Comparison of ENCODE assay signal across 11 mouse cellular contexts in the genomic region with DNA sequence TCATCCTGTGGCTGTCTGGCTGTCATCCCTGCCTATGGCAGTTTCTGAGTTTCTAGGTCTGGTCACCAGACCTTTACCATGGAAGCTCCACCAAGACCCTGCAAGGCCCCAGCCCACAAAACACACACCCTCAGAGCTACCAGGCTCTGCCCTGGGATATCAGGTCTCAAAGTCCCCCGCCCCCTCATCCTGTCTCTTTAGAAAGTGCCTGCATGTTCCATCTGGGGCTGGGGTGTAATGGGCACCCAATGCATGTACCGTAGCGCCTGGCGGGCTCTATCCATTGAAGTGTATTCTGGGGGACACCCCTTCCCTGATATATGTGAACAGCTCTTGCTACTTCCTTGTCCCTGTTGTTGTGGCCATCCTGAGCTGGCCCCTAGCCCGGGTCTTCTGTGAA. TPM values are rescaled to one million over a fixed set of nuclear protein-coding genes. Genes with fewer than 3 reads are reported as not detected.
A peak's percentile ranks its signal among the peaks of the same experiment; 100 is the strongest.
DNase-seq lines count a peak whose midpoint lies in the region; ATAC-seq and TF ChIP-seq lines count a peak whose summit lies in the region.
"Had no signal": no experiment of that assay in that cellular context is flagged by ENCODE, and none has a peak within 500 bp of the region (broad histone marks: within the 10 kb centered on the region; RNA-seq: fewer than 3 reads in every experiment).

No protein-coding gene starts in this region.

- no peak for TF ChIP-seq POLR2A in kidney, adult 2 months (IDR thresholded peaks at IDR 0.05; ENCODE audit: low read depth, low read length)

- WGBS in kidney, adult 2 months = 86% methylated on average over 5 of the region's 5 CpGs
- WGBS in embryonic facial prominence, embryonic 10.5 days = 80% methylated on average over 5 of the region's 5 CpGs
- 64% methylated on average over 5 of the region's 5 CpGs for WGBS in hindbrain, embryonic 13.5 days
- WGBS in midbrain, embryonic 16.5 days = 59% methylated on average over 5 of the region's 5 CpGs
- WGBS in liver, postnatal 0 days (ENCODE audit: insufficient replicate concordance) = 84% methylated on average over 5 of the region's 5 CpGs

- peaks cover 37% of the 10 kb centered on the region for H3K4me1 ChIP-seq in kidney, adult 2 months (ENCODE audit: control insufficient read depth, insufficient read depth, low read length)
- H3K4me1 ChIP-seq in embryonic facial prominence, embryonic 10.5 days = peaks cover 72% of the 10 kb centered on the region
- peaks cover 73% of the 10 kb centered on the region for H3K4me1 ChIP-seq in hindbrain, embryonic 13.5 days (replicated peaks)
- H3K4me1 ChIP-seq in midbrain, embryonic 16.5 days (ENCODE audit: control insufficient read depth, insufficient read depth, low read length) = peaks cover 26% of the 10 kb centered on the region
- peaks cover 21% of the 10 kb centered on the region for H3K4me1 ChIP-seq in liver, postnatal 0 days (ENCODE audit: insufficient read depth)

- no peaks in the 10 kb centered on the region for H3K27me3 ChIP-seq in kidney, adult 2 months (replicated peaks; ENCODE audit: control insufficient read depth, insufficient read depth, low read length)
- H3K27me3 ChIP-seq in embryonic facial prominence, embryonic 10.5 days (replicated peaks; ENCODE audit: low read depth, poor library complexity, severe bottlenecking) = no peaks in the 10 kb centered on the region
- H3K27me3 ChIP-seq in hindbrain, embryonic 13.5 days = no peaks in the 10 kb centered on the region
- no peaks in the 10 kb centered on the region for H3K27me3 ChIP-seq in midbrain, embryonic 16.5 days (ENCODE audit: control insufficient read depth, insufficient read depth, low read depth, low read length)
- H3K27me3 ChIP-seq in liver, postnatal 0 days (ENCODE audit: insufficient read depth, low read length) = no peaks in the 10 kb centered on the region
- H3K27me3 ChIP-seq: liver, embryonic 13.5 days had no signal

- no peak overlapping the region for H3K4me2 ChIP-seq in hindbrain, embryonic 13.5 days
- no peak overlapping the region for H3K4me2 ChIP-seq in midbrain, embryonic 16.5 days (ENCODE audit: low read length)
- no peak overlapping the region for H3K4me2 ChIP-seq in liver, postnatal 0 days (ENCODE audit: low read depth, low read length)
- H3K4me2 ChIP-seq: liver, embryonic 13.5 days had no signal

- H3K27ac ChIP-seq in kidney, adult 2 months (ENCODE audit: insufficient read depth, low read depth, low read length) = 0 out of 2 replicates have a peak overlapping the region, but pooled peaks have one; percentile 81
- peak overlapping the region; percentile 87 for H3K27ac ChIP-seq in embryonic facial prominence, embryonic 10.5 days (replicated peaks)
- H3K27ac ChIP-seq in hindbrain, embryonic 13.5 days = peak overlapping the region; percentile 93
- H3K27ac ChIP-seq in midbrain, embryonic 16.5 days (ENCODE audit: low read length) = peak overlapping the region; percentile 85
- H3K27ac ChIP-seq in liver, postnatal 0 days (ENCODE audit: low read depth) = no peak overlapping the region
- H3K27ac ChIP-seq: liver, embryonic 13.5 days had no signal

- peak overlapping the region; percentile 60; the same call in 1 of the 2 replicates for H3K9ac ChIP-seq in hindbrain, embryonic 13.5 days
- H3K9ac ChIP-seq in midbrain, embryonic 16.5 days (ENCODE audit: low read depth, low read length) = no peak overlapping the region
- no peak overlapping the region for H3K9ac ChIP-seq in liver, postnatal 0 days (replicated peaks)

- TF ChIP-seq CTCF in kidney, adult 2 months (conservative IDR thresholded peaks at IDR 0.05; ENCODE audit: insufficient read depth, insufficient read length, low read depth, low read length) = no peak
- TF ChIP-seq CTCF in liver, postnatal 0 days (IDR thresholded peaks at IDR 0.05; ENCODE audit: low read depth) = no peak

- DNase-seq in kidney, adult 2 months = no peak
- no peak for DNase-seq in kidney, adult 18-20 months
- DNase-seq in embryonic facial prominence, embryonic 10.5 days (ENCODE audit: low spot score) = no peak
- no peak for DNase-seq in embryo, embryonic 10.5 days (ENCODE audit: low spot score)
- DNase-seq in liver, postnatal 0 days = no peak
- DNase-seq in ovary, postnatal 14 days (ENCODE audit: low spot score) = no peak
- DNase-seq: gastrocnemius, postnatal 10 days; liver, embryonic 13.5 days had no signal

- no peaks in the 10 kb centered on the region for H3K36me3 ChIP-seq in kidney, adult 2 months (ENCODE audit: control insufficient read depth, insufficient read depth, low read length)
- H3K36me3 ChIP-seq in embryonic facial prominence, embryonic 10.5 days (replicated peaks) = no peaks in the 10 kb centered on the region
- no peaks in the 10 kb centered on the region for H3K36me3 ChIP-seq in hindbrain, embryonic 13.5 days
- H3K36me3 ChIP-seq in midbrain, embryonic 16.5 days (ENCODE audit: control insufficient read depth, insufficient read depth, low read length) = no peaks in the 10 kb centered on the region
- no peaks in the 10 kb centered on the region for H3K36me3 ChIP-seq in liver, postnatal 0 days (replicated peaks; ENCODE audit: insufficient read depth, low read length)
- H3K36me3 ChIP-seq: liver, embryonic 13.5 days had no signal

- H3K9me3 ChIP-seq in embryonic facial prominence, embryonic 10.5 days = no peaks in the 10 kb centered on the region
- no peaks in the 10 kb centered on the region for H3K9me3 ChIP-seq in hindbrain, embryonic 13.5 days
- H3K9me3 ChIP-seq in midbrain, embryonic 16.5 days (replicated peaks; ENCODE audit: control insufficient read depth, low read length, poor library complexity, severe bottlenecking) = no peaks in the 10 kb centered on the region
- no peaks in the 10 kb centered on the region for H3K9me3 ChIP-seq in liver, postnatal 0 days (ENCODE audit: low read length)
- H3K9me3 ChIP-seq: liver, embryonic 13.5 days had no signal

- ATAC-seq in hindbrain, embryonic 13.5 days (ENCODE audit: low FRiP score) = no peak
- no peak for ATAC-seq in midbrain, embryonic 16.5 days
- no peak for ATAC-seq in liver, postnatal 0 days

- no peak for TF ChIP-seq EP300 in liver, postnatal 0 days (IDR thresholded peaks at IDR 0.05; ENCODE audit: low read depth)

- H3K4me3 ChIP-seq in kidney, adult 2 months (ENCODE audit: insufficient read depth, low read depth, low read length) = no peak overlapping the region
- no peak overlapping the region for H3K4me3 ChIP-seq in embryonic facial prominence, embryonic 10.5 days
- H3K4me3 ChIP-seq in hindbrain, embryonic 13.5 days = no peak overlapping the region
- H3K4me3 ChIP-seq in midbrain, embryonic 16.5 days (ENCODE audit: low read depth, low read length) = no peak overlapping the region
- H3K4me3 ChIP-seq in liver, postnatal 0 days (ENCODE audit: low read depth, low read length) = no peak overlapping the region
- H3K4me3 ChIP-seq: liver, embryonic 13.5 days; myocyte had no signal

RNA-seq across cellular contexts. Expression of gene Trmt61a, which starts 15.0 kb away (rescaled TPM):
- 12.4 and 16.9 TPM in 2 replicates for polyA plus RNA-seq in kidney, adult 2 months (2012; rRNA removed)
- 17.7 and 19.6 TPM in 2 replicates for polyA plus RNA-seq in embryonic facial prominence, embryonic 10.5 days (2016; fragmentation: Nextera tagmentation; extraction: Ambion mirVana)
- polyA plus RNA-seq in hindbrain, embryonic 13.5 days (2015; fragmentation: Nextera tagmentation; extraction: Ambion mirVana) = 8.6 and 9.3 TPM in 2 replicates
- 9.8 and 10.4 TPM in 2 replicates for polyA plus RNA-seq in midbrain, embryonic 16.5 days (2015; fragmentation: Nextera tagmentation; extraction: Ambion mirVana)
- polyA plus RNA-seq in liver, postnatal 0 days (2015; fragmentation: Nextera tagmentation; extraction: Ambion mirVana) = 4.3 and 5.7 TPM in 2 replicates

RNA-seq across cellular contexts. Expression of gene Bag5, which starts 20.2 kb away (rescaled TPM):
- 11.3 and 14.6 TPM in 2 replicates for polyA plus RNA-seq in kidney, adult 2 months (2012; rRNA removed)
- 50.2 and 58.0 TPM in 2 replicates for polyA plus RNA-seq in embryonic facial prominence, embryonic 10.5 days (2016; fragmentation: Nextera tagmentation; extraction: Ambion mirVana)
- 65.3 and 67.9 TPM in 2 replicates for polyA plus RNA-seq in hindbrain, embryonic 13.5 days (2015; fragmentation: Nextera tagmentation; extraction: Ambion mirVana)
- polyA plus RNA-seq in midbrain, embryonic 16.5 days (2015; fragmentation: Nextera tagmentation; extraction: Ambion mirVana) = 70.4 and 71.8 TPM in 2 replicates
- polyA plus RNA-seq in liver, postnatal 0 days (2015; fragmentation: Nextera tagmentation; extraction: Ambion mirVana) = 16.7 TPM in 2 replicates

RNA-seq across cellular contexts. Expression of gene Apopt1, which starts 20.2 kb away (rescaled TPM):
- polyA plus RNA-seq in kidney, adult 2 months (2012; rRNA removed) = 63.8 and 68.4 TPM in 2 replicates
- polyA plus RNA-seq in embryonic facial prominence, embryonic 10.5 days (2016; fragmentation: Nextera tagmentation; extraction: Ambion mirVana) = 56.2 and 56.4 TPM in 2 replicates
- 55.1 and 62.1 TPM in 2 replicates for polyA plus RNA-seq in hindbrain, embryonic 13.5 days (2015; fragmentation: Nextera tagmentation; extraction: Ambion mirVana)
- polyA plus RNA-seq in midbrain, embryonic 16.5 days (2015; fragmentation: Nextera tagmentation; extraction: Ambion mirVana) = 52.3 and 56.8 TPM in 2 replicates
- polyA plus RNA-seq in liver, postnatal 0 days (2015; fragmentation: Nextera tagmentation; extraction: Ambion mirVana) = 21.5 and 22.1 TPM in 2 replicates

RNA-seq across cellular contexts. Expression of gene Ckb, which starts 20.8 kb away (rescaled TPM):
- polyA plus RNA-seq in kidney, adult 2 months (2012; rRNA removed) = 280 and 340 TPM in 2 replicates
- 479 and 683 TPM in 2 replicates for polyA plus RNA-seq in embryonic facial prominence, embryonic 10.5 days (2016; fragmentation: Nextera tagmentation; extraction: Ambion mirVana)
- 1,675 and 1,703 TPM in 2 replicates for polyA plus RNA-seq in hindbrain, embryonic 13.5 days (2015; fragmentation: Nextera tagmentation; extraction: Ambion mirVana)
- polyA plus RNA-seq in midbrain, embryonic 16.5 days (2015; fragmentation: Nextera tagmentation; extraction: Ambion mirVana) = 1,397 and 1,482 TPM in 2 replicates
- 28.1 and 32.7 TPM in 2 replicates for polyA plus RNA-seq in liver, postnatal 0 days (2015; fragmentation: Nextera tagmentation; extraction: Ambion mirVana)
